Mouse (Mus musculus): ENCODE measurements around the gene 2810004N23Rik.
A peak's percentile ranks its signal among the peaks of the same experiment; 100 is the strongest.
"Not testable (repeated sequence)": the region's sequence is repeated elsewhere in the genome, so short reads cannot be mapped to it uniquely, and the experiment has no call there.

Gene 2810004N23Rik

DNA sequence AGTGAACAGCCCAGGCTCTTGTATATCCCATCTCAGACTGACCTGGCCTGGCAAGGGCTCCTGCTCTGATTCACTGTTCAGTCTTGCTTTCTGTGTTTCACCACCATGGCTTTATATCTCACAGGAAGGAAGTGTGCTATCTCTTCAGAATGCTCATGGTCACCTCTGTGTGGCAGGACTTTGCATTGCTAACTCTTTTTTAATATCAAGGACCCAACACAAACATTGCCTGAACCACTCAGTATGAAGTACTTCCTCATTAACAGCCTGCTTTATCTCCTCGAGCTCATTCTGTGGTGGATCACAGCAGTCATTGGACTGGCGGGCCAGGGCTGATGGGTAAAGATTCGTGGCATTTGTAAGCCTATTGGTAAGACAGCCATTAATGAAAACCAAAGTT lies 3.7 kb upstream of the 2810004N23Rik start:
- no peak for DNase-seq (ENCODE audit: low spot score in 2 of 2)

GRCm38 (mm10) chr8:124863729-124864128 lies 809 bp upstream of the 2810004N23Rik start:
- DNase-seq (ENCODE audit: low spot score in 2 of 2): no peak

DNA sequence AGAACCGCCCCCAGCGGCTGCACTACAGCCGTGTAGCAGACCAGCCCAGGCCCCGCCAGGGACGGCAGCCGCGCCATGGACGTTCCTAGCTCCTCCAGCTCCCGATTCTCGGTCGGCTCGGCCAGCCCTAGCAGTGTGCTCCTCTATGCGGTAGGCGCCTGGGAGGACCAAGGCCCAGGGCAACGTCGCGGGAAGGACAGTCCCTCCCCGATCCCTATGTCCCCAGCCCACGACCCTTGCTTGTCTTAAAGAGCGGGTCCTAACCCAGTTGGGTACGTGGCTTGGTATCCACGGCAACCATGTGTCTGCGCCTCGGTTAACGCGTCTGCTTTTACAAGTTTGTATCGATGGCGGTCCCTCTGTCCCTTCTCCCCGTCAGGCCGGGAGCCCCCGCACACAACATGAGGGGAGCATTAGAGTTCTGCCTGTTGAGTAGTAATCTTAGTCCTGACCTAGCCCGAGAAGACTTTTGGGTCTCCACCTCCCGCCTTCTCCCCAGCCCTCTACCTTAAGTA lies 300 bp upstream of the 2810004N23Rik start:
- no peak for DNase-seq (ENCODE audit: low spot score in 2 of 2)

- DNase-seq (ENCODE audit: low spot score in 2 of 2): no peak
These were observed 2.7 kb downstream of the 2810004N23Rik start for GRCm38 (mm10) chr8:124860188-124860587.

DNA sequence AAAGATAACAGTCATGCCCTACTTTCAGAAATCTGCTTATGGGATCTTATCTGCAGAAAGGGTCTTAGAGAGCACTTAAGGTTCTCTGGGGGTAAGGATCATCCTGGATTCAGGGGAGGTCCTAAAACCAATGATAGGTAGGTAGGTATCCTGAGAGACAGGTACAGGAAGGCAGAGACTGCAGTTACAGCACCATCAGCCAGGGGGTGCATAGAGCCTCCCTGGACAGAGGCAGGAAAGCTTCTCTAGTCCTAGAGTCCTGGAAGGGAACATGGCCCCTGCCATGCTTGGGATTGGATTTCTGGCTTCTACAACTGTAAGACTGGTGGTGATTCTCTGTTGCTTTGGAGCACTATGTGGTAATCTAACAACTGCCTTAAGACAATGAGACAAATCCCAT lies 3.5 kb downstream of the 2810004N23Rik start:
- no peak for DNase-seq (ENCODE audit: low spot score in 2 of 2)

GRCm38 (mm10) chr8:124853511-124853910 lies 9.4 kb downstream of the 2810004N23Rik start:
- no peak for DNase-seq (ENCODE audit: low spot score in 2 of 2)

DNA sequence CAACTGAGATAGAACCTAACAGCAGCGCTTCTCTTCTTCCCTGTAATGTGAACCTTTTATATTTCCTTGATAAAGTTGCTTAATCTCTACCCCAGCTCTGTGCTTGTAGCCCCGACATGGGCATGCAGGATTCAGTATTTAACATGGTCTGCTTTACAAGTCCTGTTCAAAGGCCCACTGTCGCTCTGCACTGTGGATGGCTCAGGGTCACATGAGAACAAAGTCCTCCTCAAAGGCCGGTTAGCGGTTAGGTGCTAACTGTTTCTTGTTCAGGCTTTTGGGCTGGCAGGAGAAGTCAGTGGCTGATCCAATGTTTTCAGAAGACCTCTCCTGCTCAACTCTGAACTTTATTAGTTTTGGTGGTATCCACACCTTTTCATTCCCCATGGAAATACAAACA lies 17.3 kb downstream of the 2810004N23Rik start:
- DNase-seq (ENCODE audit: low spot score in 2 of 2): no peak

GRCm38 (mm10) chr8:124845131-124845530 lies 17.8 kb downstream of the 2810004N23Rik start:
- no peak for DNase-seq (ENCODE audit: low spot score in 2 of 2)

DNA sequence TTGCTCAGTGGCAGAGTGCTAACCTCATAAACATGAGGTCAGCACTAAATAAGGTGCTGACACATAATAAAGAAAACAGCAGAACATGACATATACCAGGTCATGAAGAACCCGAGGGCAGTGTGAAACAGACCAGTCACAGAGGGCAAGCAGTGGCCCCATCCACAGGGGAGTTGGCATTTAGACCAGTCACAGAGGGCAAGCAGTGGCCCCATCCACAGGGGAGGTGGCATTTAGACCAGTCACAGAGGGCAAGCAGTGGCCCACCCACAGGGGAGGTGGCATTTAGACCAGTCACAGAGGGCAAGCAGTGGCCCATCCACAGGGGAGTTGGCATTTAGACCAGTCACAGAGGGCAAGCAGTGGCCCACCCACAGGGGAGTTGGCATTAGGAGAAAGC lies 20.0 kb downstream of the 2810004N23Rik start:
- not testable (repeated sequence) for DNase-seq (ENCODE audit: low spot score in 2 of 2)

DNA sequence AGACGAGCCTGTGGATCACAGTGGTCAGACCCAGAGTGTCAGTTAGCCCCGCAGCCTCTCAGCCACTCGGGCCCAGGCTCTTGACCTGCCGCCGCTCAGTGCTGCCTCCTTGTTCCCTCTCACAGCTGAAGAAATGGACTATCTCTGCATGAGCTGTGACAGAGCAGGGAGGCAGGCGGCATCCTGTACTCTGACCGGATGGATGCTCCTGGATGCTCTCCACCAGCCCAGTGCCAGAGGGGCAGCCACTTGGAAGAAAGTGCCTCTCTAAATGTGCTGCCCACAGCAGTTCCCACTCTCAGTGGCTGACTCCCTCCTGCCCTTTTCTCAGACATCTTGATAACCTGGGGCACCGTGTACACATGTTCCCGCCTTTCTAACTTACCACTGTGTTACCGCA lies 21.1 kb downstream of the 2810004N23Rik start:
- DNase-seq (ENCODE audit: low spot score in 2 of 2): no peak

GRCm38 (mm10) chr8:124840900-124841299 lies 22.0 kb downstream of the 2810004N23Rik start:
- no peak for DNase-seq (ENCODE audit: low spot score in 2 of 2)

DNA sequence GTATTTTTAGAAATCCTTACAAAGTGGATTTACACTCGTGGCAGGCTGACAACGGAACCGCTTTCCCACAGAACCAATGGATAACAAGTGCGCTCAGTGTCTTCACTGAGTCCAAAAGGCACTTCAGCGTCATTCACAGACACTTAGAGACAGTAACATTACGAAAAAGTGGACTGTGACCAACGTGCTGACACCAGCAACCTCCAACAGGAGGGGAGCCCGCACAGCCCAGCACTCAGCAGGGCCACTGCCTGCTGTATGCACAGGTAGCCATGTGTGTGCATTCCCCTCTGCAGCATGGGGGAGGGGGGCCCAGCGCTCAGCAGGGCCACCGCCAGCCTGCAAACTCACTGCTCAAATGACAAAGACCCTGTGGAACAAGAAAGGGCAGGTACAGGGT lies 23.5 kb downstream of the 2810004N23Rik start:
- DNase-seq (ENCODE audit: low spot score in 2 of 2): no peak

DNA sequence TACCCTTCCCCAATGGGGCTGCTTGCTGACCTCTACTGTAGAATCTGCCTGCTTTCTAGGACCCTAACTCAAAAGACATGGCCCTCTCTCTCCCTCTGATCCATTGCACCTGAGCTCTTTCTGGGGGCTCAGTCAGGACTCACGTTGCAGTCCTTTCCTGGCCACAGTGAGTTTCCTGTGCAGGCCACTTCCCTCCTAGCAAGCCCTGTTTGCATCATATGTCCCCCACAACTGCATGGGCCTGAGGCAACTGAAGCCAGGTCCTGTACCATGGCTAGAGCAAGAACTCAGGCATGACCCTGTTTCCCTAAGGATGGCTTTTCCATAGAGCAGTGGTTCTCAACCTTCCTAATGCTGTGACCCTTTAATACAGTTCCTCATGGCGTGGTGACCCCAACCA lies 25.0 kb downstream of the 2810004N23Rik start:
- DNase-seq (ENCODE audit: low spot score in 2 of 2): no peak

DNA sequence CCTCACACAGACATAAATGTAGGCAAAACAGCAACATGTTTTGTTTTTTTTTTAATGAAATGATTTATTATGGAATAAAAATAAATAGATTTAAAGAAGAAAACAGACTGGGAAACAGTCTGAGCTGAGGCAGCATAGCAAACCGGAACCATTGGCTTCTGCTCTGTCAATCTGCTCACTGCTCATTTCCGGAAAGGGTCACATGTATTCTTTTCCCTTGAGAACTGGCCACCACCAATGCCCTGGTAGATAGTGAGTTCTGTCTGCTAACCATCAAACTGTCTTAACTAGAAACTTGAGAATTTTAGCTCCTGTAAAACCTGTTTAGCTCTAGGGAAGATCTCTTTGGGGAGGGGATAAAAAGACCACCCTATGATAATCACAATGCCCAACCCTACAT lies 26.0 kb downstream of the 2810004N23Rik start:
- DNase-seq (ENCODE audit: low spot score in 2 of 2): no peak

DNA sequence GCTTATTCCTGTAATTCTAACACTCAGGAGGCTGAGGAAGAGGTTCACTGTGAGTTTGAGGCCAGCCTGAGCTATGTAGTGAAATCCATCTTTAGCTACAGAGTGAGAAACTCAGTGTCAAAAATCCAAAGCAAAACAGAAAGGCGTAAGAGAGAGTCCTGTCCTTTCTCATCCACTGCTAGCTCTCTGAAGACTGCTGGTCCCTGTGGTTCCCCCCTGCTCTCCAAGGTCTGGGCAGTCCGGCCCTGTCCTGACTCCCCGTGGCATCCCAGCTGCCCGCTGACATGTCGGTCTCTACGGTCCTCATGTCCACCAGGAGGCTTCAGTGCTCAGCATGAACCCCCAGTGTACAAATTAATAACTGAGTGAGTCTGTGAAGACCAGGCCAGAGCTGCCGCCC lies 26.6 kb downstream of the 2810004N23Rik start:
- no peak for DNase-seq (ENCODE audit: low spot score in 2 of 2)

GRCm38 (mm10) chr8:124835848-124836247 lies 27.1 kb downstream of the 2810004N23Rik start:
- no peak for DNase-seq (ENCODE audit: low spot score in 2 of 2)

DNA sequence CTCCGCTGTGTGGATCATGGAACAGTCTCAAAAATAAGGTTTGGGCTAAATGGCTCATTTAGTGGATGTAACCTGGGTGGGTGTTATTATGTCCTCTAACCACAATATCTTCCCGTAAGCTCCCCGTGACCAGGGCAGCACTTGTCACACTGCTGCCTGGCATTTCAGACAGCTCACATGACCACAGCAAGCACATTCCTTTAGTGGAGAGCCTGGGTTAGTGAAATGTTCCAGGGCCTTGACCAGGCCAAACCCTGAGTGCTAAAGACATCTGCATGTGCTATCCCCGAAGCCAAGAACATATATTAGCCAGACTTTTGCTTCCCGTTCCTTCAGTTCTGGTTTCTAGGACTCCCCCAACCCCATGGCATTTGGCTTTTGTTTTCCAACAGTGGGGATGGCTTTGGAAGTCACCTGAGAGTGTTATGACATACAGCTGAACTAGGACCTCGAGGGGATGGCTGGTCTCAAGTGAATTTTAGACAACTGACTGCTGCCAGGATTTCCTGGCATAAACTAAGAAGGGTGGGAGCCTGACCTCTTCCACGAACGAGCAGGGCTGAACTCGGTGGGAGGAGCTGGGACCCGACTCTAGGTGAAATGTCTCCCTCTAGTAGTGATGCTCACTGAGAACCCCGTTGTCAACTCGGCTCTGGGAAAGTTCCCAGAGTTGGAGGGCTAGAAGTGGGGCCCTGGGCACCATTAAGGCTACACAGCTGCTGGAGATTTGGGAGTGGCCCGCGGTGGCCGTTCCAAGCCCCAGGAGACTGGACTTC lies 29.3 kb downstream of the 2810004N23Rik start:
- DNase-seq (ENCODE audit: low spot score in 2 of 2): no peak

DNA sequence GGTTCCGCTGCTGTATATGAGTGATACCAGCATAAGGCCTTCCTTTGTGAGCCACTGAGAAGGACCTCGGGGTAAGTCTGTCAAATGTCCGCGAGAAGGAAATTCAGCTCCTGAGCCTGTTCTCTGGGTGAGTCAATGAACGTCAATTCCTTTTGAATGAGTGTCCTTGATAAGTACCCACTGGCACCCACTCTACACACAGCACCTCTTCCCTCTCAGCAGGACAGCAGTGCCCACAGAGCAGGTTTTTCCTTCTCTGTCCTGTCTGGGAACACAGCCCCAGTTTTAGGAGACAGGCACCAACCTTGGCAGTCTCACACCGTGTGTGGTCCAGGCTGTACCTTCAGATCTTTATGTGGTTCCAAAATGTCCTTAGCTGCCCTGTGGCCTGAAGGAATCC lies 31.0 kb downstream of the 2810004N23Rik start:
- DNase-seq (ENCODE audit: low spot score in 2 of 2): no peak

DNA sequence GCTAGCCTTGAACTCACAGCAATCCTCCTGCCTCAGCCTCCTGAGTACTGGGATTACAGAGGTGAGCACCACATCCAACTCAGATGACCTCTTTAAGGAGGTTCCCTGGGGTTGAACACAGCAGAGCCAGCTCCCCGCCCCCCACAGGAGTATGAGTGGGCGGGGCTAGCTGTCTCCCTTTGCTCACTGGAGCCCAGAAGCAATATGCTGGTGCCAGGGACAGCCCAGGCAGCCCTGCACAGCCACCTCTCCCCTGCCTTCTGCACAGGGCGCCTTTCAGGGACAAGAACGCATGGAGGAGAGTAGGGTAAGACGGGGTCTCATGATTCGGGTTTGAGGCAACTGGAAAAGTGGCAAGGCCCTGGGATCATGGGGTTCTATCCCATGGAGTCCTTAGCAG lies 31.4 kb downstream of the 2810004N23Rik start:
- DNase-seq (ENCODE audit: low spot score in 2 of 2): no peak

DNA sequence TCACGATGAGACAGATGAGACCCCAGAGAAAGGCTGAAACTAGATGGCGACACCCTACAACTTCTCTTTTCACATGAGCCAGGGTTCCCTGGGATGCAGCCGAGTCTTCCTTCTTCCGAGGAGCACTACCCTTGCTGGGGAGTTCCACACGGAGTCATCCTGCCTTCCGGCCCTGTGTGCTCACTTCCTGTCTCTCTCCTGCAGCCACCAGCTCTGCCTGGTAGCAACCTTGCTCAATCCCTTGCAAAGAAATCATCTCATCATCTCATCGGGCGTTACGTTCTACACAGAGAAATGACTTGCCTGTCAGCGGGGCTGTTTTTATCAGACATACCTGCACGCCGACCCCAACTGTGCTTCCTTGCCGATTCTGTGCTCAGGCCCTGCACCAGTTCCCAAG lies 32.9 kb downstream of the 2810004N23Rik start:
- DNase-seq (ENCODE audit: low spot score in 2 of 2): no peak

DNA sequence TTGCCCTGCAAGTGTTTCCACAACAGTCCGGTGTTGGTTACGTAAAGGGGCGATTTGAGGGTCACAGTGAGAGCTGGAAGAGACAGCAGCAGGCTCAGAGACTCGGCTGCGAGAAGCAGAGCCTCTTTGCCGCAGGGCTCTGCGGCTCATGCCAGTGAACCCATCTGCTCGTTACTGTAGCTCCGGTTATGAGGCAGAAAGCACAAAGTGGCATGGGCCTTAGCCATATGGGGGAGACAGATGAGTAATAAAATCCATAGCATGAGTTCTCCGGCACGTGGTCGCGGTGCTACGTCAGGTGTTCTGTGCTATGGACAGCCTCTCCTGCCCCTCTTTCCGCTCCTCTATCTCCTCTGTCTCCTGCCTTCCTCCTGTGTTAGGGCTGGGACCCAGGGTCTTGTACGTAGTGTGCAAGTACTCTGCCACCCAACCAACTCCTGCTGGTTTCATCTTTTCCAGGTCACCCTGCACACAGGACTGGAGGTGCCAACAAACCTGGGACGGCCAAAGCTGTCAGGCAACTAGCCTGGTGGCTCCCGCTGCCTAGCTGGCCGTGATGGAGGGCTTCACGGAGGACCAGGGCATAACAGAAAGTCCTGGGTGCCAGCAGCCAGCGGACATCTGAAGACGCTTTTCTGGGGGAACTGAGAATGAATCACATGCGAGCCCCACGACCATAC lies 34.2 kb downstream of the 2810004N23Rik start:
- DNase-seq (ENCODE audit: low spot score in 2 of 2): no peak

GRCm38 (mm10) chr8:124827387-124827786 lies 35.5 kb downstream of the 2810004N23Rik start:
- DNase-seq (ENCODE audit: low spot score in 2 of 2): peak; percentile 24 to 34

DNA sequence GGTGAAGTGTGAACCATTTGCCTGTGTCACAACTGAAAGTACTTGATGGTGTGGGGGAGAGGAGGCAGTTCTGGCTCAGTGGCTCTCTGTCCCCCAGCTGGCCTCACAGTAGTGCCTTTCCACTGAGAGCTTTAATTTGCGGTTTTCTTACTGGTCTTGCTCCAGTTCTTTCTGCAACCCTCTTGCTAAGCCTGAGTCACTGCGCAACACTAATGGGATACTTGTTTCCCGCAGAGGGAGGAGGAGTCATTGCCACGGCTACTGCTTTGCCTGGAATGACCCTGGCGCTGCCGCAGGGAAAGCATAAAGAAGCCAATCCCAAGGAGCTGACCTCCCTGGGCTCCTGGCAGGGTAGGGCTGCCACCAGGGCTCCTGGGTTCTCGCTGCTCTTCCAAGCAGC lies 36.3 kb downstream of the 2810004N23Rik start:
- DNase-seq (ENCODE audit: low spot score in 2 of 2): peak in 1 of 2 experiments; percentile 12
